Mouse (Mus musculus) kidney, embryonic 16.5 days (tissue): ENCODE measurements around the gene 1700022I11Rik. TPM values are rescaled to one million over a fixed set of nuclear protein-coding genes. Genes with fewer than 3 reads are reported as not detected.

ENCODE experiments used
- ATAC-seq: fragments of 200-750 bp; cut with Nextera tagmentation; 2 replicates; pipeline ENCODE4 v1.8.0; 2017; ENCODE audit warnings: moderate TSS enrichment; ENCODE audit not compliant: low FRiP score, low TSS enrichment
- H3K27ac ChIP-seq: fragments of 300-500 bp; sonication (generic); 2 replicates; pipeline ENCODE4 v1.5.1; 2014; ENCODE audit warnings: low read length
- H3K27me3 ChIP-seq: fragments of 300-500 bp; sonication (generic); 2 replicates; pipeline ENCODE4 v1.6.1; 2014; ENCODE audit warnings: low read length, control low read depth, mixed read lengths; ENCODE audit not compliant: insufficient read depth
- H3K36me3 ChIP-seq: fragments of 300-500 bp; sonication (generic); 2 replicates; pipeline ENCODE4 v1.6.1; 2014; ENCODE audit warnings: low read length, control low read depth, mixed read lengths; ENCODE audit not compliant: insufficient read depth
- H3K4me1 ChIP-seq: fragments of 300-500 bp; sonication (generic); 2 replicates; pipeline ENCODE4 v1.6.1; 2014; ENCODE audit warnings: low read length, control low read depth, mixed read lengths; ENCODE audit not compliant: insufficient read depth
- H3K4me2 ChIP-seq: fragments of 300-500 bp; sonication (generic); replicated peaks from 2 replicates; pipeline ENCODE4 v1.6.1; 2014; ENCODE audit warnings: low read depth, low read length
- H3K4me3 ChIP-seq: fragments of 300-500 bp; sonication (generic); 2 replicates; pipeline ENCODE4 v1.5.1; 2014; ENCODE audit warnings: mild to moderate bottlenecking, low read length
- H3K9ac ChIP-seq: fragments of 300-500 bp; sonication (generic); replicated peaks from 2 replicates; pipeline ENCODE4 v1.6.1; 2014; ENCODE audit warnings: low read length
- H3K9me3 ChIP-seq: fragments of 300-500 bp; sonication (generic); 2 replicates; pipeline ENCODE4 v1.6.1; 2016; ENCODE audit warnings: low read length, control low read depth
- WGBS: fragments of 180-500 bp; shearing (Covaris S2); extraction: QIAGEN DNeasy Blood & Tissue Kit; methylation state at CpG from one replicate; pipeline ENCODE4 v1.1.7; 2014; 5-methylcytosine and 5-hydroxymethylcytosine counted together
- polyA plus RNA-seq: library from polyadenylated mRNA; unstranded; fragments of >200 nt; fragmentation: Nextera tagmentation; extraction: Ambion mirVana; gene quantifications from 2 replicates; pipeline ENCODE4 v1.2.1, GENCODE M21; 2015

The 1700022I11Rik gene
- polyA plus RNA-seq, 1 experiment from 2014 or later = 0.39 TPM

GRCm38 (mm10) chr4:43010161-43011038 lies 41.0 kb downstream of the 1700022I11Rik start, which contains the start of gene Fancg:
Gene Fancg (minus strand): TSS chr4:43010506.
- peak; percentile 87 for ATAC-seq
- Histone ChIP-seq H3K4me3 (peak within 1 kb of the TSS; percentile 89), H3K4me2 (peak within 1 kb of the TSS; percentile 77), H3K36me3 (no peaks in the 10 kb centered on the region), H3K27ac (peak within 1 kb of the TSS; percentile 57; the same call in 1 of the 2 replicates), H3K9me3 (no peaks in the 10 kb centered on the region), H3K4me1 (peaks cover 10% of the 10 kb centered on the region; the same call in 1 of the 2 replicates), H3K27me3 (no peaks in the 10 kb centered on the region), H3K9ac (peak within 1 kb of the TSS; percentile 70)
- under 1% methylated on average over 37 of the region's 37 CpGs for WGBS

DNA sequence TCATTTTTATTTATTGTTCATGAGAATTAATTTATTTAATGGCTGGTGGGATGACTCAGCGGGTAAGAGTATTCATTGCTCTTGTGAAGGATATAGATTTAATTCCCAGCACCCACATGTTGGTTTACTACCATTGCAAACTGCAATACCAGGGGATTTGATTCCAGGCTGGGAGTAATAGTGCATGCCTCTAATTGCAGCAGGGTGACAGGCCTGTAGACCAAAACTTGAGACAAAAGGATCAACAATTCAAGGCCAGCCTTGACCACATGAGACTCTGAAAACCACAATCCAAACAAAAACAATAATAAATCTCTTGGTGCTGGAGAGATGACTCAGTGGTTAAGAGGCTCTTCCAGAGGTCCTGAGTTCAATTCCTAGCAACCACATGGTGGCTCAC lies 42.7 kb downstream of the 1700022I11Rik start:
- no peak for ATAC-seq
- no peak overlapping the region for H3K4me2 ChIP-seq

GRCm38 (mm10) chr4:43018156-43018555 lies 48.8 kb downstream of the 1700022I11Rik start:
- Histone ChIP-seq H3K4me2 (no peak overlapping the region), H3K9me3 (no peaks in the 10 kb centered on the region), H3K9ac (no peak overlapping the region), H3K4me3 (no peak overlapping the region), H3K27ac (no peak overlapping the region), H3K4me1 (no peaks in the 10 kb centered on the region), H3K27me3 (no peaks in the 10 kb centered on the region), H3K36me3 (peaks cover 59% of the 10 kb centered on the region)
- no peak for ATAC-seq
- WGBS = 96% methylated on average over 4 of the region's 4 CpGs

More for the DNA sequence above, 42.7 kb downstream of the 1700022I11Rik start:
- Histone ChIP-seq H3K9ac (no peak overlapping the region), H3K9me3 (no peaks in the 10 kb centered on the region), H3K36me3 (peaks cover 5% of the 10 kb centered on the region; the same call in 1 of the 2 replicates), H3K27me3 (no peaks in the 10 kb centered on the region), H3K4me1 (peaks cover 10% of the 10 kb centered on the region; the same call in 1 of the 2 replicates), H3K4me3 (no peak overlapping the region), H3K27ac (no peak overlapping the region)
- 86% methylated on average over 1 of the region's 1 CpGs for WGBS

DNA sequence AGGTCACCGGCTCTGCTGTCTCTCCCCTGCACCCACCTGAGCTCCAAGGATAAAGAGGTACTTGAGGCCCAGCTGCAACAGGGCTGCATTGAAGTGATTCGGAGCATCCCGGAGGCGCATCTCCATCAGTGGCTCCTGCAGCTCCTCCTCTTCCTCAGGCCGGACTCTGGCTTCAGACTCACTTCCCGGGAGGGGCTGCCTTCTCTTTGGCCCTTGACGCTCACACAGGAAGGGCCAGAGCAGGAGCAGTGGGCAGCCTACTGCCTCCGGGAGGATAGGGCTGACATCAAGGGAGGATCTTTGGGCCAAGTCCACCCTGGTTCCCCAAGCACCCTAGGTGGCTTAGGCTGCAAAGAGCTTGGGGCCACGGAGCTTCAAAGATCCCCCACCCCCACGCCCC lies 49.8 kb downstream of the 1700022I11Rik start:
- ATAC-seq = no peak
- 91% methylated on average over 10 of the region's 10 CpGs for WGBS
- Histone ChIP-seq H3K4me1 (no peaks in the 10 kb centered on the region), H3K27ac (no peak overlapping the region), H3K4me2 (no peak overlapping the region), H3K27me3 (no peaks in the 10 kb centered on the region), H3K9me3 (no peaks in the 10 kb centered on the region), H3K4me3 (no peak overlapping the region), H3K36me3 (peaks cover 61% of the 10 kb centered on the region), H3K9ac (no peak overlapping the region)

- peaks cover 7% of the 10 kb centered on the region for H3K4me1 ChIP-seq
- no peak overlapping the region for H3K27ac ChIP-seq
- no peak overlapping the region for H3K4me3 ChIP-seq
- H3K9me3 ChIP-seq = no peaks in the 10 kb centered on the region
- ATAC-seq = no peak
- no peaks in the 10 kb centered on the region for H3K27me3 ChIP-seq
- H3K4me2 ChIP-seq = no peak overlapping the region
- no peak overlapping the region for H3K9ac ChIP-seq
- WGBS = 91% methylated on average over 23 of the region's 23 CpGs
- H3K36me3 ChIP-seq = peaks cover 61% of the 10 kb centered on the region
Measured at GRCm38 (mm10) chr4:43019641-43020465, 50.4 kb downstream of the 1700022I11Rik start.

GRCm38 (mm10) chr4:43020876-43021275 lies 51.5 kb downstream of the 1700022I11Rik start:
- peaks cover 61% of the 10 kb centered on the region for H3K36me3 ChIP-seq
- H3K4me2 ChIP-seq = no peak overlapping the region
- ATAC-seq = no peak
- H3K27me3 ChIP-seq = no peaks in the 10 kb centered on the region
- no peak overlapping the region for H3K27ac ChIP-seq
- no peak overlapping the region for H3K4me3 ChIP-seq
- WGBS = 87% methylated on average over 16 of the region's 16 CpGs
- H3K4me1 ChIP-seq = peaks cover 11% of the 10 kb centered on the region
- H3K9ac ChIP-seq = no peak overlapping the region
- no peaks in the 10 kb centered on the region for H3K9me3 ChIP-seq

DNA sequence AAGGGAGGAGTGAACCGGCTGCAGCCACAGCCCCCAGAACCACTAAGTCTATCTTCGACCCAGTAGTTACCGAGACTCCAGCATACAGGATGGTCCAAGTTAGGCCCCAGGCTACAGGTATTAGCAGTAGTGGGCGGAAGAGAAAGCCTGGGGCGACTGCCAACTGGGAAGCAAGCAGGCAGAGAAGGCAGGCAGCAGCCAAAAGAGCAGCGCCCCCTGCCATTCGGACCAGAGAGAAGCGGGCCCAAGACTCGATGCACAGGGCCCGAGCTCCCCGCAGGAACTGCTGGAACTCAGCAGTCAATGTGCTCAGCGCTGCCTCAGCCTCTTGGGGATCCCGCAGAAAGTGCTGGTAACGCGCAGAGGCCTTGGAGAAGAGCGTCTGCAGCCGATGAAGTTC lies 51.9 kb downstream of the 1700022I11Rik start:
- H3K27me3 ChIP-seq = no peaks in the 10 kb centered on the region
- no peak overlapping the region for H3K4me3 ChIP-seq
- H3K4me2 ChIP-seq = no peak overlapping the region
- H3K9me3 ChIP-seq = no peaks in the 10 kb centered on the region
- no peak overlapping the region for H3K27ac ChIP-seq
- peaks cover 61% of the 10 kb centered on the region for H3K36me3 ChIP-seq
- 80% methylated on average over 17 of the region's 17 CpGs for WGBS
- no peak overlapping the region for H3K9ac ChIP-seq
- H3K4me1 ChIP-seq = peaks cover 11% of the 10 kb centered on the region
- no peak for ATAC-seq

GRCm38 (mm10) chr4:43024673-43025072 lies 55.3 kb downstream of the 1700022I11Rik start:
- Histone ChIP-seq H3K9me3 (no peaks in the 10 kb centered on the region), H3K36me3 (peaks cover 63% of the 10 kb centered on the region), H3K27ac (peak overlapping the region; percentile 94; the same call in 1 of the 2 replicates), H3K27me3 (no peaks in the 10 kb centered on the region), H3K9ac (peak overlapping the region; percentile 74), H3K4me1 (peaks cover 11% of the 10 kb centered on the region), H3K4me3 (peak overlapping the region; percentile 59), H3K4me2 (peak overlapping the region; percentile 87)
- WGBS = 75% methylated on average over 14 of the region's 14 CpGs
- ATAC-seq = no peak

DNA sequence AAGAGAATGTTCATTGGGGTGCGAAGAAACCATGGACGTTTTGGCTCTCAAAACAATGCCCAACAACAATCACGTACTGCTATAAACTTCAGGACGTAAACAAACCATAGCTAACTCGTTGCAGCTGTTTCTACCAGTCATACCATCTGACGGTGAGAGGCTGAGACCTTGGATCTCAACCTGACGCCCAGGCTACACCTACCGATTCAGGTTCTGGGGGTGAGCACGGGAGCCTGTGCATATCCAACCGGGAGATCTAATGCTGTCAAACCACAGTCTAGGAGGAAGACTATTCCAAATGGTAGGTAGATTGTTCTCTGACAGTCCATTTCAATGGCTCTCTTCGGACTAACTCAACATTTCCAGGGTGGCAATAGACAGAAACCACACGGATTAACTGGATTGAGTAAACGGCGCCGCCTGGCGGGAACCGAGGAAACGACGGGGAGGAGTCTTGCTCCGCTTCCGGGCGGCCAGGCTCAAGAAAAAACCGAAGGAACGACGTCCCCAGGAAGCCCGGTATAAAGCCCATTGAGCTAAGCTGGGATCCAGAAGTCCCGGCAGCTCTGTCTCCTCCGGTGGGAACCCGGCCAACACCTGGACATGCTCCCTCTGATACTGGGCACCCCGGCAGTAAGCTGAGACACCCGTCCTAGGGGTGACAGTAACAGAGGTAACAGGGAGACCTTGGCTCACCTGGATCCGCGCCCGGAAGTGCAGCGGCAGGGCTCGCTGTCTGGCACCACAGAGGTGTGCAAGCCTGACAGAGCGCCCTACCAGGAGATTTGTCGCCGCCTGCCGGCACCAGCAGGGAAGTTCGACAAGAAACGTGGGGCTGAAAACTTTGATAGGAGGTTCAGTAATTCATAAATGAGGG lies 55.9 kb downstream of the 1700022I11Rik start, which contains the start of gene Pigo:
TSS of gene Pigo (minus strand) at position 736 of the 877 bp plus-strand sequence.
- no peaks in the 10 kb centered on the region for H3K9me3 ChIP-seq
- ATAC-seq = peak; percentile 94
- no peaks in the 10 kb centered on the region for H3K27me3 ChIP-seq
- peaks cover 16% of the 10 kb centered on the region for H3K4me1 ChIP-seq
- peak within 1 kb of the TSS; percentile 59 for H3K4me3 ChIP-seq
- peak within 1 kb of the TSS; percentile 94 for H3K27ac ChIP-seq
- peak within 1 kb of the TSS; percentile 87 for H3K4me2 ChIP-seq
- H3K9ac ChIP-seq = peak within 1 kb of the TSS; percentile 74
- H3K36me3 ChIP-seq = peaks cover 57% of the 10 kb centered on the region
- 7% methylated on average over 42 of the region's 42 CpGs for WGBS
